Mouse (Mus musculus): ENCODE data around the gene Ak3.

GRCm38 (mm10) chr19:29031788-29032187 is 16.0 kb downstream of the Ak3 start:
- TF ChIP-seq CTCF (IDR thresholded peaks at IDR 0.05; ENCODE audit: borderline replicate concordance, control insufficient read depth, extremely low read depth, insufficient read depth, low read length, poor library complexity): no peak
- no peak for TF ChIP-seq POLR2A (IDR thresholded peaks at IDR 0.05; ENCODE audit: control insufficient read depth, extremely low read depth, insufficient read depth, low read length, poor library complexity)
